Mouse (Mus musculus) cerebellum, postnatal 4 days (tissue): ENCODE measurements around the gene Cpeb1.
"Not testable (repeated sequence)": the region's sequence is repeated elsewhere in the genome, so short reads cannot be mapped to it uniquely, and the experiment has no call there.

Experiments
- DNase-seq, 2 experiments: peaks; one replicate each; pipeline ENCODE4 v3.0.0; 2022; ENCODE audit warnings: low spot score in 2 of 2, mixed read lengths in 1 of 2

Cpeb1 gene

DNA sequence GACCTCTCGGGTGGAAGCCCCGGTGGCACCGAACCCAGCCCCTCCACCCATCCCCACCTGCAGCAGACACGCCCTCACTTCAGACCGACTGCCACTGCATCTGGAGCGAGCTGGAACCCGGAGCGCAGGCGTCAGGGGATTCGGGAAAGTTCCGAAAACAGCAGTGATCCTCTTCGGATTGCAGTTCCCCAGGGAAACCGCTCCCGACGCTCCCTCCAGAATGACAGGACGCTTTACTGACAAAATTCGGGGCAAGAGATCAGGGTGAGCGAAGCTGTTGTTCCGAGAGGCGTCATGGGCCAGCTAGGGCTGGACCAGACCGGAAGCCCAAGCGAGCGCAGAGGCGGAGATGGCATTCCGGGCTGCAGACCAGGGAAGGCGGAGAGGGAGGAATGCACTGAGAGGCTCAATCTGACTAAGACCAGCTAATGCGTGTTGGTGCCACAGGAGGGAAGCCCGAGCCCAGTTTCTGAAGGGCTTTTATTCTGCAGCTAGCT is at the start of gene Cpeb1:
Gene Cpeb1 (minus strand): TSS at position 311 of the 497 bp plus-strand sequence.
- DNase-seq, result peak in 1 of 2 experiments; percentile 55

DNA sequence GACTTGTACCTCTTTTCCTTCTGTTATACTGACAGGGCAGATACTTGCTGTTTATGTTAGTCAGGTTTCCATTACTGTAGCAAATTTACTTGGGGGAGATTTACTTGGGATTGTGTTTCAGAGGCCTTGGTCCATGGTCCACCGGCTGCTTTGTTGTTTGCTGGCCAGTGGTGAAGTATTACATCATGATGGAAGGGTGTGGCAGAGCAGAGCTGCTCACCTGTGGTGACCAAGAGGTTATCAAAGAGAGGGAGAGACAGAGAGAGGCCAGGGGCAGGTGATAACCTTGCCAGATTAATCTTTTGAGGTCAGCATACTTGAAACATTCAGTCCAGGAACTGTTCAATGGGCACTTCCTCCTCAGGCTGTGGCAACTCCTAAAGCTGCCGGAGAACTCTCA is 45.8 kb upstream of the Cpeb1 start:
- DNase-seq, result no peak

DNA sequence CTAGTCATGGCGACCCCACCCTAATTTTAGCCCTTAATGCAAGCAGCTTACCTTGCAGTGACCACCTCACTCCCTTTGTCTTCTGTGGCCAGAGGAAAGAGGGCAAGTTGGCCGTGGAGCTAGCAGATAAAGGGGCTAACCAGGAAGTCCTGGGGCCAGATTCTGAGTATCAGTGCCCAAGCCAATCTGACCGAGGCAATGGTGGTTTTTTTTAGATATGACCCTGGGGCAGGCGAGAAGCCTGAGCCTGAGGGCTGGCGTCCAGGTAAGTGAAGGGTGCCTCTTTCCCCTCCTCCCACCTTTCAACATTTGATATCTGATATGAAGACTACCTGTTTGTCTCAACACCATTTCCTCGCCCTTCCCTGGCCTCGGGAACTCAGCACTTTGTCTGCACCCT is 42.9 kb upstream of the Cpeb1 start, which contains the start of gene BC048679:
Gene BC048679 (minus strand): TSS at position 101 of the 400 bp plus-strand sequence.
- DNase-seq, result no peak

DNA sequence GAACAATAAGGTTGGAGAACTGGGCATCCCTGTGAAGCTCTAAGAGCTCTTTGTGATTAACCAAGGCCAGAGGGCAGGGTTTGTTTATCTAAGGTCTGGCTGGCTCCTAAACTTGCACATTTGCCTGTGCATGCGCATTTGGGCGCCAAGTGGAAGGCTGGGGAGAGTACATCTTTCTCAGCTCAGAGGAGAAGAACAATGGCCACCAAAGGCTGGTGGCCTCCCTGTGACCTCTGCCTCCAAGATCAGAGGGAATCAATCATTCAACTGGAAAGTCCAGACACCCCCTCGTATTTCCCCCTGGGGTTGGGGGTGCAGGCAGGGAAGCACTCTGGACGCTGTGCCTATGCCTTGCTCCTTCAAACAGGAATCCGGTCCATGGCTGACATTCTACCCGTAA is 41.9 kb upstream of the Cpeb1 start:
- DNase-seq, result no peak

DNA sequence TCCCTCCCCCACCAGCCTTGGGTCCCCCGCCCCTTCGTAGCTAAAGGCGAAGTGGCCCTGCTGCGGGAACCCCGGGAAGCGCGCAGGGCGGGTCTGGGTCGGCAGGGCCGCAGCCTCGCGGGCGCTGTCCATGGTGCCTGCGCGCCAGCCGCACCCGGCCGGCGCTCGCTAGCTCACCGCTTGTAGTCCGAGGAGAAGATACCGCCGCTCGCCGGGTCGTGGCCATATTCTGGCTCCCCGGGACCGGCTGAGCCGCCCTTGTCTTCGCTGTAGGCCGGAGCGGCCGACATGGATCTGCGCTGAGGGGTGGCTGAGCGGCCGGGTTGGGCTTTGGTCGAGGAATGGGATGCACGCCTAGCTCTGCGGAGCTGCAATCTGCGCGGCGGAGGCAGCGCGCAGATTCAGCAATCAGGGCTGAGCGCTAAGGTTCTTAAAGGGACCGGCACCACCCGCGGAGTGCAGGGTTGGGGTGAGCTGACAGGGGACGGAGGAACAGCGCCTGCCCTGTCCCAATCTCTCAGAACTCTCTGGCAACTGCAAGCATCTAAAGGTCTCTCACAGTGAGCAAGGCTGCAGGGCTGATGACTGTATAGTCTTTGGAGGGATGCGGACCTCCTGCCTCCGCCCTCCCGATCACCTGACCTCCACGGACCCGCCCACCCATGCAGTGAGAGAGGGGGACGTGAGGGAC is 38.2 kb upstream of the Cpeb1 start, which contains the start of gene Ap3b2:
Gene Ap3b2 (minus strand): TSS at position 595 of the 691 bp plus-strand sequence.
- DNase-seq, result peak; percentile 32 to 68

DNA sequence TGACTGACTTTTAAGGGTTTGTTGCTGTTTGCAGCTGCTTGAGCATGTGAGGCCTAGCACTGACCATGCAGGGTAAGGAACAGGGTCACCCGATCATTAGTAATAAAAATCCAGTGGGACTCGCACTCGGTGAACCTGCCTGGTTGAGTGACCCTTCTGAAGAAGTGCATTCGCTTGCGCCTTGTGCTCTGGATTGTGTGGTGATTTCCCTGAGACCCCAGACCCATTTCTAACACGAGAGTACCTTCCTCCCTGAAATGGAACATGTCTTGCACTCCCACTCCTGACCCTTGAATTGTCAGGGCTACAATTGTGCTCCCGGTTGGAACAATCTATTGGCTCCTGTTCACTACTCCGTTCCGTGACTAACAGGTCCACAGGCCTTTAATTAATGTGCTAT is 37.4 kb upstream of the Cpeb1 start:
- DNase-seq, result no peak

DNA sequence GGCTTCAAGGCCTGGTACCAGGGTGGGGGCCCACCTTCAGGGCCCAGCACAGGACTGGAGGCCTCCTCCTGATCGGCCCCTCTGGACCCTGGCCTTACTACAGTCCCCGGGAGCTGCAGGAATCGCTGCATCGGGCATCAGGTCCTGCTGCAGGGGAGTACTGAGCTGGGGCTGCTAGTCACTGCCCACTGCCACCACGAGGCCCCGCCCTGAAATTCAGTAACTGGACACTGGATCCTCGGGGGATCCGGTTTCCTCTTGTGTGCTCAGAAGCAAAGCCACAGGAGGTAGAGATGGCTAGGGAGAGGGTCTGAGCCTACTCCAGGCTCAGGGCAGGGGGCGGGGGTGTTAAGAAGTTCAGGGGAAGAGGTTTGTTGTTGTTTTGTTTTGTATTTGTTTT is 34.4 kb upstream of the Cpeb1 start:
- no peak for DNase-seq

DNA sequence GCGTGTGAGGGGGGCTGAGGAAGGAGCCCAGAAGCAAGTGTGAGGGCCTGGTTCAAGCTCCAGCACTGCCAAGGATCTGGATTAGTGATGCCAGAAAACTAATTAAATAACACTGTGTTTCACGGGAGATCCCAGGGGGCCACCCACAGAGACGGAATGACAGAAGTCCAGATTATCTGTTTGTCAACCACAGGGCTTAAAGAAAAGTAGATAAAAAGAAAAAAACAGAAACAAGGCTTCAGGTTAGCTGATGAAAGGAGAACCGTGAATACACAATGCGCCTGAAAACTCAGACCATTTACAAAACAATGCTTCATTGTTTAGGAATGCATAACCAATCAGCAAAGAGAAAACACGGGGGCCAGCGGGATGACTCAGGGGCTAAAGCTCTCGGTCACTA is 25.5 kb upstream of the Cpeb1 start:
- DNase-seq, result no peak

DNA sequence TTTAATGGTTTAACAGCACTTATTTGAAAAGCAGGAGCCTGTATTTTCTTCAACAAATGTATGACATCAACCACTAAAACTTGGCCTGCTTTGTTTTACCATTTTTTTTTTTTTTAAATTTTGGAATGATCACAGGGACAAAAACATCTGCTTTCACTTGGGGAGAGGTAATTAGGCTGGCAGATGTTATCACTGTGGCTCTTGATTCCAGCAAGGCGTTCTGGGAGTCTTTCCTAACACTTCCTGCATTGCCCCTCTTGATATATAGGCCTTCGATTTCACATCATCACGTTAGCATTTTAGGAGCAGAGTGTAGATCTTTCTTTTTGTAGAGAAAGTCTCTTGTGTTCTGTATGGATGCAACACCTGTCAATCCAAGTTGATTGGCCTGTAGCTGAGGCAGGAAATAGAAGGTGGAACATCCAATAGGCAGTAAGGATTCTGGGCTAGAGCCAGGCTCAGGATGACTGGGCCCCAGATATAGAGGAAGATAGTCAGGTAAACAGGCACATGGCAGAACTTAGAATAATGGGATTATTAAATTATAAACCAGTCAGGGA is 24.3 kb upstream of the Cpeb1 start:
- DNase-seq, result no peak

DNA sequence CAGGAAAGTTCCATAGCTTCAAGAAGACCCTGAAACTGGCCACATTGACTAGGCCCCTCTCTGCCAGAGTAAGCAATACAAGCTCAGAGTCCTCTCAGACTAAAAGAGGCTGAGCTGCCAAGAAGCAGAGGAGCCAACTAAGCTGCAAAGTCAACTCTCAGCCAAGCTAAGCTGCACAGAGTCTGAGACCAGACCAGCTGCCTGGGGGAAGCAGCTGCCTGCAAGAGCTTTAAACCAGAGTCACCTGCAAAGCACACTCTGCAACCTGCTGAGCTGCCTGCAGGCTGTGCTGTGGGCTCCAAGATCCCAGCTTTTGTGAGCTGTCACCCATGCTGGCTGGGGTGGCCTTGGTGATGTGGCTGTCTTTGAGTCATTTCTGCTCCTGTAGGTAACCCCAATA is 23.0 kb upstream of the Cpeb1 start:
- not testable (repeated sequence) for DNase-seq

DNA sequence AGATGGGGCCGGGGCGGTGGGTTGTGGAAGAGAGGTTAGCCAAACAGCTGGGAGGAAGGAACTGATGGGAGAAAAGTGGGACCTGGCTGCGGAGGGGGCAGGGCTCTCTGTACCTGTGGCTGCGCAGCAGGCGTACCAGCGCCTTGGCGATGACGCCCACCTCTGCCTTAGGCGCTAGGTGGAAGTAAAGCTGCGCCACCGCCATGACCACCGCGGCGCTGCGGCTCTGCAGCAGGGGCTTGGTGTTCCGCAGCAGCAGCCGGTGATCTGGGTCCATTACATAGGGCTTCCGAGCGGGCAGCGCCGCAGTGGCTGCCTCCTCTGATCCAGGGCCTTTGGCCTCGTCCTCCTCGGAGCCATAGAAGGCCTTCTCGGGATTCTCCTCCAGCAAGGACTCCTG is 21.6 kb upstream of the Cpeb1 start:
- no peak for DNase-seq

DNA sequence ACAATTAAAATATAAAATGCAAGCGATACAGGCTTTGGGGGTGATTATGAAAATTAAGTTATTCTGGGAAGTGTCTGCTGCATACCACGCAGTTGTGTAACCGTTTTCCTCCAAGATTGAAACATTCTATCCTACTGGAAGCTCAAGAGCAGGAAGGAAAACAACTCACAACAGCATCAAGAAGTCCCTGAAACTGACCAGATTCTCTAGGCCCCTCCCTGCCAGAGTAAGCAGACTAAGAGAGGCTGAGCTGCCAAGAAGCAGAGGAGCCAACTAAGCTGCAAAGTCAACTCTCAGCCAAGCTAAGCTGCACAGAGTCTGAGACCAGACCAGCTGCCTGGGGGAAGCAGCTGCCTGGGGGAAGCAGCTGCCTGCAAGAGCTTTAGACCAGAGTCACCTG is 20.0 kb upstream of the Cpeb1 start:
- DNase-seq, result no peak

DNA sequence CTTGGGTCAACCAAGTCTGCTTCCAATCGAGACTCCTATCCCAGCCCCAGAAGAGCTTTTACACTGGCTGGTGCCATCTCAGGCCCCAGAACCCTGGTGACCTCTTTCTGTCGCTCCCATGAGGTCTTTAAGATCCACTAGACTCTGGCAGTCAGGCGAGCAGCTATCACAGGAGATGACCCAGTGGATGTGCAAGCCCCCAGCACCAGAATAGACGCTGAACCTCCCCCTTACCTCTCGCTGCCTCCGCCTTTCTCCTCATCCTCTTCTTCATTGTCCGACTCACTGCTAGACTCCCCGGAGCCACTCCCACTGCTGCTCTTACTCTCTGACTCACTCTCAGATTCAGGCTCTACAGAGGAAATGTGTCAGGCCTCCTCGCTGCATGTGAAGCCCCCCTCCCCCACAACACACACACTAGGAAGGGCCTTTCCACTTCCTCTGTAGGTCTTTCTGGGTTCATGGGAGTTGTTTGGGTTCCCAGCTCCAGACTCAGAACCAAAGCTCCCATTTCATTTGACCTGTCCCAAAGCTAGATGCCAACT is 9.7 kb upstream of the Cpeb1 start:
- no peak for DNase-seq

DNA sequence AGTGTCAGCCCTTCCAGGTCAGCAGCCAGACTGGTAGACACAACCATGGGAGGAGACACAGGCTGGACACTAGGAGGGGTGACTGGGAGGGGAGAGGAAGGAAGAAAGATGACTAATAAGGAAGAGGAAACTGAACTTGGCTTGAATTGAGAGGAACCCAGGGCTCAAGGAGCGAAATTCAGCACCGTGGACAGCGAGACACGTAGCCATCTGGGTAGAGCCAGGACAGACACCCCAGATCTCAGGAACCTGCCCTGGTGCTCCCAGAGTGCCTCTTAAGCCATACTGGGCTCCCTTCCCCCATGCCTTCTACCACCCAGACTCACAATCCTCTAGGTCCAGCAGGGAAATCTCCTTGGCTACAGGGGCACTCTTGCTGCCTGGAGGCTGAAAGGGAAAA is 8.9 kb upstream of the Cpeb1 start:
- no peak for DNase-seq

DNA sequence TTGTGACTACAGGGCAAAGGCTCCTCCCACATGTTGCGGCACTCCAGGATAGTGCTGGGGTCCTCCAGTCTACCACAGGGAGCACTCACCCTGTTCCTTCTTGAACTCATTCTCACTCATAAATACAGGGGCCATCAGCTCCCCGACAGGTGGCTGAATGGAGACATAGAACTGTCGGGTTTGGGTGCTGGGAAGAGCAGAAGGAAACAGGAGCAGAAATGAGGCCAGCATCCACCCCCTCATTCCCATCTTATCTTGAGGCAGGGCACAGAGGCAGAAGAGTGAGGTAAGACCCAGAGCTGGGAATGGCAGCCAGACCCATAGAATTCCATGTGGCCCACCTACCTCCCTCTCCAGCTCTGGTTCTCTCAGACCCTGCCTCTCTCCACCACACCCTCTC is 7.5 kb upstream of the Cpeb1 start:
- DNase-seq, result no peak

DNA sequence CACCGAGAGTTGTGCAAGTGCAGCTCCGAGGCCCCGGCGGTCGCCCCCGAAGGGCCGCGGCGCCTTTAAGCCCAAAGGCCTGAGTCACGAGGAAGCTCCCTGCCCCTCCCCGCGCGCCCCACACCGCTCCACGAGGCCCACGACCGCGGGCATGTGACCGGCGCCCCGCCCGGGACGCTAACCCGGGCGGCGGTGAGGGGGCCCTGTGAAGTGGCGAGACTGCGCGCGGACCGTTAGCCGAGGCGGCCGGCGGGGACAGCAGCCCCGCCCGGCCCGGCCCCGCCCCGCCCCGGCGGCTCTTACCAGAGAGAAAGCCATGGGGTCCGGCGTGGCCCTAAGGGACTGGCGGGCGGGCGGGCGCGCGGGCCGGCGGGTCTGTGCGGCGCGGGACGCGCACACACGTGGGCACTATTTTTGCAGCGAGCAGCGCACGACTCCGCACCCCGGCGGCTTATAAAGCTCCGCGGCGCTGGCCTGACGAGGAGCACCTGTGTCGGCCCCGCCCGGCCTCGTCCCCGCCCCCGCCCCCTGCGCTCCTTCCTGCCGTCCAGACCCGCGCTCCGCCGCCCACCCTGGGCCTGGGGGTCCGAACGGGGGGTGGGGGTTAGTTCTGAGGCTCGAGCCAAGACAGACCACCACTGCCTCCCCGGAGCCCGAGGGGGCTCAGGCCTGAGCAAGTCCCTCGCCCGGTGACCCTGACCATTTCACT is 780 bp downstream of the Cpeb1 start:
- DNase-seq, result peak in 1 of 2 experiments; percentile 25

DNA sequence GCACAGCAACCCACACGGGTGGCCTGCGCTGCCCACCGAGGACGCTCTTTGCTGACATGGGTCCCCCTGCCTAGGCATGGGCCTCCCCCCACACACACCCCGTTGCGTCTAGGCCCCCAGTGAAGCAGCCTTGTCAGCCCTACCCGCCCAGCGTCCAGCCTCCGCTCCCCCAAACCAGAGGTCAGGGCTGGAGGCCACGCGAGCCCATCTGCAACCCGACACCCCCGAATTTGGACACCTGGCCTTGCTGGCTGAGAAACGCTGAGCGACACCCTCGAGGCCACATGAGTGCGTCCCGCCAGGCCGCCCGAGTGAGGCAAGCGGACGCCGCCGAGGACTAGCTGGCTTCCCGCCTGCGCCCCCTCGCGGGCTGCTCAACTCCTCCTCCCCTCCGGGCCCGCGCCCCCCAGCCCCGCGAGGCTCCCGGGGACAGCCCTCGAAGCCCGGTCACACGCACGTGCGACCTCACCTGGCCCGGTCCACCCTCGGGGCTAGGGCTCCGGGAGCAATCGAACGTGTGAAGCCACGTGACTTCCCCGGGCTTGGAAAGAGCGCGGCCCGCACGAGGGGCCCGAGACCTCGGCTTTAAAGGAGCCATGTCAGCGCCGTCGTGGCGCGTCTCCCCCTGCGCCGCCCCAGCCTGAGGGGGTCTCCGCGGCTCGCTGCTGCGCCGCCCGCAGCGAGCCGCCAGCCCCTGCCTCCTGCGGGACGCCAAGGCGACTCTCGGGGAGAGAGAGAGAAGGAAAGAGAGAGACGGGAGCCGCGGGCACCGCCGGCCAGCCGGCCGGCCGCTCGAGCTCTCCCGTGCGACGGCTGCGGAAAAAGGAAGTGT is 1.6 kb downstream of the Cpeb1 start:
- peak in 1 of 2 experiments; percentile 27 for DNase-seq

DNA sequence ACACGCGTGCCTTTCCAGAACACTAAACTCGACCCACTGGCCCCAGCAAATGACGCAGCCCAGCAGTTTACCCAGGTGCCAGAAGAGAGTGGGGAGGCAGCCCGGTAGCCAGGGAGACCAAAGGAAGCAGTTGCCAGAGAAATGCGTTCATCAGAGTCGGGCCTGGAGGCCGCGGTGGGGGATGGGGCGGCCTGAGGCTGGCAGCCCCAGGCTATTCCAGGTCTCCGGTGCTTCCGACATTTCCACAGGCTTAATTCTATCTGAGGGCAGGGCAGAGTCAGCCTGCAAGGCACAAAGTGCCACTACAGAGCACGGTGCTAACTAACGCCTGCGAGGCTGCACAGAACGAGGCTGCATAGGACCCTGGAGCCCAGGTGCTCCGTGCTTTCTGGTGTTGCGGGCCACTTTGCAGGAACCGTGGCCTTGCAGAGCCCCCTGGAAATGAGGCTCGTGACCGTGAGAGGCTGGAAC is 2.3 kb downstream of the Cpeb1 start:
- no peak for DNase-seq

DNA sequence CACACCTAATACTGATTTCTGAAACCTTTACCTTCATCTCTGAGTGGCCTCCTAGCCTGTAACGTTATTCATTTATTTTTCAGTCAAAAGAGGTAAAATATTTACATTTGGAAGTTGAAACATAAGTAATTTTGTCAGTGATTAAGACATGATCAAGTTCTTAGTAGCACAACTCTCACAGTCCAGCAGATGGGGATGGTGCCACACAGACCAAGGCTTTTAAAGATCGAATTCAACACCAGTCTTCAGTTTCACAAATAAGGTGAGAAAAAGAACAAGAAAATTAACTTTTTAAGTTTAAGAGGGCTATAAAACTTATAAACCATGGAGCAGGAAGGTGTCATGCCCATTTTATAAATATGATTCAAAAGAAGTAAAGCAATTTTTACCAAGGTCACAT is 56.3 kb downstream of the Cpeb1 start:
- DNase-seq, result no peak

DNA sequence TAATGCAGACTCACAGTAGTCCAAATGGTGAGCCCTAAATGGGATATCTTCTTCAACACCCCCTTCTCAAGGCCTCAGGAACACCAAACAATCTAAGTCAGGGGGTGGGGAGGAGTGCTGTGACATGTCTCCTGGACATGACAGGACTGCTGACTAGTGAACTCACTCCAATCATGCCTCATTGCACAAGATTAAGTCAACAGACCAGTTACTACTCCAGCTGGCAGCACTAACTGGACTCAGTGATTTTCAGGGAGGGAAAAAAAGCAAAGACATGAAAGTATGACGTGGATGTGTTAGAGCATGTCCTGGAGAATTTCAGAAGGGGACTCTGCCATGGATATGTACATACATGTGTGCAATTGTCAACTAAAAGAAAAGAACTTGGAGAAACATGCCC is 75.9 kb downstream of the Cpeb1 start:
- DNase-seq, result no peak

DNA sequence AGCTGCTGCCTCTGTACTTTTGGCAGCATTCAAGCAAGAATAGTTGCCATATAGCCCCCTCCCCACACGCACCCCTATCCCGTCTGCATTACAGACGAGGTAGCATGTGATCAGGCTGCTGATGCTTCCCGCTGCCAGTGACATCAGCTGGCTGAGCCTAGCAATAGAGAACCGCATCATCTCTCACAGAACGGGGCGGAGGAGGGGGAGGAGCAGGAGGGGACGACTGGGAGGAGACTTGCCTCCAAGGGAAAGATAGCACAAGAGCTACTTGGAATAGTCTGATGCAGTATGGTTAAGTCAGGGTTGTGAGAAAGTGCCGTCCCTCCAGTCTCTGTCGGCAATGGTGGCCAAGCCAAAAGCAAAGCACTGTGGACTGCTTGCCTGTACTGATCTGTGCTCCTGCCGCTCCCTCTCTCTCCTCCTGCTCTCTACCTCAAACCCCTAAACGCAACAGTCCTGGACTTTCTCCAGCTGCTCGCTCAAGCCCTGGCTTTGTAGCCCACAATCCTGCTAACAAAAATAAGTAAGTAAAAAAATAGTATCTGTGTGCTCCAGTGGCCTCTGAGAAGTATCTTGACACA is 82.8 kb downstream of the Cpeb1 start:
- peak; percentile 34 to 44 for DNase-seq
